Mouse (Mus musculus) ES-Bruce4 (cell line): ENCODE measurements around the gene Lhpp. TPM values are rescaled to one million over a fixed set of nuclear protein-coding genes. Genes with fewer than 3 reads are reported as not detected.

Experiments used
- H3K27ac ChIP-seq: 2 replicates; pipeline ENCODE4 v1.5.1; 2012; ENCODE audit warnings: low read length, inconsistent platforms; ENCODE audit not compliant: insufficient read depth
- H3K27me3 ChIP-seq: 2 replicates; pipeline ENCODE4 v1.6.1; 2012; ENCODE audit warnings: mild to moderate bottlenecking, low read length, inconsistent platforms; ENCODE audit not compliant: control insufficient read depth, poor library complexity, insufficient read depth, severe bottlenecking
- H3K36me3 ChIP-seq: 2 replicates; pipeline ENCODE4 v1.6.1; 2012; ENCODE audit warnings: inconsistent platforms, mild to moderate bottlenecking, low read length, moderate library complexity; ENCODE audit not compliant: control insufficient read depth, poor library complexity, insufficient read depth, severe bottlenecking
- H3K4me1 ChIP-seq: one replicate; pipeline ENCODE4 v1.8.1; 2011; ENCODE audit warnings: low read length; ENCODE audit not compliant: control insufficient read depth, insufficient read depth
- H3K4me3 ChIP-seq: 2 replicates; pipeline ENCODE4 v1.5.1; 2011; ENCODE audit warnings: low read depth, mild to moderate bottlenecking, low read length
- H3K9ac ChIP-seq: 2 replicates; pipeline ENCODE4 v1.6.1; 2012; ENCODE audit warnings: low read depth, mild to moderate bottlenecking, inconsistent platforms; ENCODE audit not compliant: poor library complexity, severe bottlenecking
- H3K9me3 ChIP-seq: replicated peaks from 2 replicates; pipeline ENCODE4 v1.6.1; 2012; ENCODE audit warnings: mild to moderate bottlenecking, low read length, inconsistent platforms; ENCODE audit not compliant: control insufficient read depth, poor library complexity, insufficient read depth, severe bottlenecking
- CTCF ChIP-seq: IDR thresholded peaks from one replicate; pipeline ENCODE4 v1.8.1; 2011; ENCODE audit warnings: low read depth, low read length
- EP300 ChIP-seq: IDR thresholded peaks from 2 replicates; pipeline ENCODE4 v1.6.1; 2011; ENCODE audit warnings: low read depth, low read length; ENCODE audit not compliant: insufficient read depth
- POLR2A ChIP-seq: IDR thresholded peaks from one replicate; pipeline ENCODE4 v1.8.1; 2011; ENCODE audit warnings: low read length; ENCODE audit not compliant: insufficient read depth
- polyA plus RNA-seq: library from polyadenylated mRNA; stranded (reverse); fragments of >200 nt; gene quantifications from 2 replicates; pipeline ENCODE4 v1.2.4, GENCODE M21; 2011; ENCODE audit warnings: low read depth; ENCODE audit not compliant: missing spikeins, insufficient read depth, insufficient read length

Gene Lhpp
- polyA plus RNA-seq, 1 experiment, result 5.6 TPM

- no peak for TF ChIP-seq EP300
- no peak for TF ChIP-seq CTCF
- no peak for TF ChIP-seq POLR2A
- Histone ChIP-seq H3K9me3 (no peaks in the 10 kb centered on the region), H3K4me3 (no peak overlapping the region), H3K4me1 (no peaks in the 10 kb centered on the region), H3K9ac (no peak overlapping the region), H3K27ac (no peak overlapping the region), H3K36me3 (no peaks in the 10 kb centered on the region), H3K27me3 (no peaks in the 10 kb centered on the region)
Observed at GRCm38 (mm10) chr7:132700107-132700506, 89.7 kb downstream of the Lhpp start.

GRCm38 (mm10) chr7:132701412-132701811, 91.0 kb downstream of the Lhpp start:
- no peak overlapping the region for H3K4me3 ChIP-seq

GRCm38 (mm10) chr7:132702024-132702423, 91.6 kb downstream of the Lhpp start:
- Histone ChIP-seq H3K4me1 (no peaks in the 10 kb centered on the region), H3K27me3 (no peaks in the 10 kb centered on the region), H3K27ac (no peak overlapping the region), H3K9me3 (no peaks in the 10 kb centered on the region), H3K4me3 (no peak overlapping the region), H3K36me3 (no peaks in the 10 kb centered on the region), H3K9ac (no peak overlapping the region)
- TF ChIP-seq POLR2A (no peak), EP300 (no peak), CTCF (no peak)

More at GRCm38 (mm10) chr7:132701412-132701811, 91.0 kb downstream of the Lhpp start:
- H3K27me3 ChIP-seq, result no peaks in the 10 kb centered on the region
- H3K27ac ChIP-seq, result no peak overlapping the region
- no peaks in the 10 kb centered on the region for H3K4me1 ChIP-seq
- no peaks in the 10 kb centered on the region for H3K36me3 ChIP-seq
- H3K9ac ChIP-seq, result no peak overlapping the region
- no peaks in the 10 kb centered on the region for H3K9me3 ChIP-seq
- no peak for TF ChIP-seq POLR2A
- no peak for TF ChIP-seq EP300
- TF ChIP-seq CTCF, result no peak

- no peak for TF ChIP-seq EP300
- TF ChIP-seq CTCF, result no peak
- no peak for TF ChIP-seq POLR2A
- H3K36me3 ChIP-seq, result no peaks in the 10 kb centered on the region
- H3K4me3 ChIP-seq, result no peak overlapping the region
- H3K9me3 ChIP-seq, result no peaks in the 10 kb centered on the region
- H3K27ac ChIP-seq, result no peak overlapping the region
- H3K27me3 ChIP-seq, result no peaks in the 10 kb centered on the region
- H3K4me1 ChIP-seq, result no peaks in the 10 kb centered on the region
- no peak overlapping the region for H3K9ac ChIP-seq
Observed at GRCm38 (mm10) chr7:132702492-132703070, 92.1 kb downstream of the Lhpp start.

GRCm38 (mm10) chr7:132703515-132704309, 93.3 kb downstream of the Lhpp start:
- no peaks in the 10 kb centered on the region for H3K4me1 ChIP-seq
- H3K9ac ChIP-seq, result no peak overlapping the region
- H3K9me3 ChIP-seq, result no peaks in the 10 kb centered on the region
- H3K36me3 ChIP-seq, result no peaks in the 10 kb centered on the region
- no peak for TF ChIP-seq EP300
- no peak for TF ChIP-seq POLR2A
- TF ChIP-seq CTCF, result no peak
- no peak overlapping the region for H3K4me3 ChIP-seq
- H3K27me3 ChIP-seq, result no peaks in the 10 kb centered on the region
- H3K27ac ChIP-seq, result no peak overlapping the region

- Histone ChIP-seq H3K4me3 (no peak overlapping the region), H3K9ac (no peak overlapping the region), H3K27me3 (no peaks in the 10 kb centered on the region), H3K9me3 (no peaks in the 10 kb centered on the region), H3K27ac (no peak overlapping the region), H3K4me1 (no peaks in the 10 kb centered on the region), H3K36me3 (no peaks in the 10 kb centered on the region)
- TF ChIP-seq CTCF, result no peak
- TF ChIP-seq POLR2A, result no peak
- no peak for TF ChIP-seq EP300
Observed at GRCm38 (mm10) chr7:132704310-132704875, 94.0 kb downstream of the Lhpp start.
